Mouse (Mus musculus) MEL (cell line): Measurements from ENCODE around the gene Amn1. TPM values are rescaled to one million over a fixed set of nuclear protein-coding genes. Genes with fewer than 3 reads are reported as not detected.
A peak's percentile ranks its signal among the peaks of the same experiment; 100 is the strongest.

Experiments
- DNase-seq: peaks from one replicate; pipeline ENCODE4 v3.0.0; 2011; ENCODE audit warnings: low read depth, low spot score
- H3K27ac ChIP-seq: 2 replicates; pipeline ENCODE4 v1.5.1; 2012; ENCODE audit warnings: low read depth, mild to moderate bottlenecking, control low read depth, low read length, moderate library complexity; ENCODE audit not compliant: control insufficient read depth
- H3K27me3 ChIP-seq, 2 experiments: fragments of 150-350 bp in 1 of 2; sonication (generic) in 1 of 2; 2 replicates each; pipeline ENCODE4 v1.6.1; 2012; ENCODE audit warnings: low read length in 2 of 2, mild to moderate bottlenecking in 2 of 2, improper control_type of control experiment in 1 of 2, moderate library complexity in 1 of 2; ENCODE audit not compliant: insufficient read depth in 2 of 2, control insufficient read depth in 1 of 2
- H3K36me3 ChIP-seq, 2 experiments: 2 replicates each; pipeline ENCODE4 v1.6.1; 2012 to 2014; ENCODE audit warnings: low read length in 2 of 2, improper control_type of control experiment in 1 of 2, inconsistent platforms in 1 of 2, mild to moderate bottlenecking in 1 of 2; ENCODE audit not compliant: insufficient read depth in 2 of 2, control insufficient read depth in 1 of 2
- H3K4me1 ChIP-seq, 2 experiments: fragments of 150-350 bp in 1 of 2; sonication (generic) in 1 of 2; 2 replicates each; pipeline ENCODE4 v1.6.1; 2012; ENCODE audit warnings: low read length in 2 of 2, improper control_type of control experiment in 1 of 2, mild to moderate bottlenecking in 1 of 2; ENCODE audit not compliant: insufficient read depth in 2 of 2, control insufficient read depth in 1 of 2
- H3K4me3 ChIP-seq, 2 experiments: fragments of 150-350 bp in 1 of 2; sonication (generic) in 1 of 2; 2 replicates each; pipeline ENCODE4 v1.5.1; 2012; ENCODE audit warnings: low read depth in 2 of 2, low read length in 2 of 2, mild to moderate bottlenecking in 2 of 2, moderate library complexity in 2 of 2, control low read depth in 1 of 2, improper control_type of control experiment in 1 of 2; ENCODE audit not compliant: control insufficient read depth in 1 of 2, insufficient read depth in 1 of 2
- H3K79me2 ChIP-seq: 2 replicates; pipeline ENCODE4 v1.6.1; 2012; ENCODE audit warnings: mild to moderate bottlenecking, low read length, moderate library complexity; ENCODE audit not compliant: control insufficient read depth, poor library complexity, insufficient read depth
- H3K9ac ChIP-seq: 2 replicates; pipeline ENCODE4 v1.6.1; 2012; ENCODE audit warnings: low read depth, mild to moderate bottlenecking, control low read depth, low read length, moderate library complexity; ENCODE audit not compliant: control insufficient read depth, poor library complexity, severe bottlenecking
- H3K9me3 ChIP-seq: fragments of 150-350 bp; sonication (generic); replicated peaks from 2 replicates; pipeline ENCODE4 v1.6.1; 2012; ENCODE audit warnings: mild to moderate bottlenecking, low read length, improper control_type of control experiment, moderate library complexity; ENCODE audit not compliant: insufficient read depth
- BHLHE40 ChIP-seq: IDR thresholded peaks from 2 replicates; pipeline ENCODE4 v1.6.1; 2012; ENCODE audit warnings: low read depth, mild to moderate bottlenecking, inconsistent platforms, low read length, improper control_type of control experiment, borderline replicate concordance
- CHD2 ChIP-seq: IDR thresholded peaks from 2 replicates; pipeline ENCODE4 v1.6.1; 2011; ENCODE audit warnings: low read length, improper control_type of control experiment
- CTCF ChIP-seq, 3 experiments: IDR thresholded peaks in 2 of 3; conservative IDR thresholded peaks in 1 of 3; 2 replicates each; pipeline ENCODE4 v1.5.1; 2011 to 2012; ENCODE audit warnings: low read length in 3 of 3, low read depth in 2 of 3, mild to moderate bottlenecking in 2 of 3, improper control_type of control experiment in 1 of 3, inconsistent platforms in 1 of 3, mixed read lengths in 1 of 3, moderate library complexity in 1 of 3; ENCODE audit not compliant: control insufficient read depth in 1 of 3, insufficient read depth in 1 of 3, poor library complexity in 1 of 3, severe bottlenecking in 1 of 3
- E2F4 ChIP-seq: IDR thresholded peaks from 2 replicates; pipeline ENCODE4 v1.6.1; 2011; ENCODE audit warnings: low read depth, low read length, improper control_type of control experiment, borderline replicate concordance
- ELF1 ChIP-seq: IDR thresholded peaks from 2 replicates; pipeline ENCODE4 v1.6.1; 2014; ENCODE audit warnings: low read depth, mild to moderate bottlenecking, inconsistent platforms, low read length, improper control_type of control experiment, moderate library complexity
- EP300 ChIP-seq, 2 experiments: IDR thresholded peaks; 2 replicates each; pipeline ENCODE4 v1.6.1; 2011; ENCODE audit warnings: improper control_type of control experiment in 2 of 2, low read length in 2 of 2, low read depth in 1 of 2, mild to moderate bottlenecking in 1 of 2
- ETS1 ChIP-seq: IDR thresholded peaks from 2 replicates; pipeline ENCODE4 v1.6.1; 2012; ENCODE audit warnings: low read depth, mild to moderate bottlenecking, inconsistent platforms, low read length, improper control_type of control experiment, moderate library complexity
- GABPA ChIP-seq: IDR thresholded peaks from 2 replicates; pipeline ENCODE4 v1.6.1; 2012; ENCODE audit warnings: low read depth, mild to moderate bottlenecking, inconsistent platforms, low read length, improper control_type of control experiment, moderate library complexity
- GATA1 ChIP-seq: IDR thresholded peaks from 2 replicates; pipeline ENCODE4 v1.6.1; 2011; ENCODE audit warnings: low read depth, low read length, improper control_type of control experiment
- HCFC1 ChIP-seq: IDR thresholded peaks from 2 replicates; pipeline ENCODE4 v1.6.1; 2012; ENCODE audit warnings: low read depth, mild to moderate bottlenecking, inconsistent platforms, low read length, improper control_type of control experiment, moderate library complexity
- JUND ChIP-seq: IDR thresholded peaks from 2 replicates; pipeline ENCODE4 v1.6.1; 2011; ENCODE audit warnings: low read depth, mild to moderate bottlenecking, improper control_type of control experiment, low read length
- KAT2A ChIP-seq: conservative IDR thresholded peaks from 2 replicates; pipeline ENCODE4 v1.6.1; 2012; ENCODE audit warnings: low read depth, low read length, improper control_type of control experiment, inconsistent platforms
- MAFK ChIP-seq: IDR thresholded peaks from 2 replicates; pipeline ENCODE4 v1.6.1; 2011; ENCODE audit warnings: low read depth, mild to moderate bottlenecking, low read length, improper control_type of control experiment, borderline replicate concordance
- MAX ChIP-seq: IDR thresholded peaks from 2 replicates; pipeline ENCODE4 v1.6.1; 2011; ENCODE audit warnings: low read length, improper control_type of control experiment
- MAZ ChIP-seq: IDR thresholded peaks from 2 replicates; pipeline ENCODE4 v1.6.1; 2012; ENCODE audit warnings: low read depth, mild to moderate bottlenecking, inconsistent platforms, low read length, improper control_type of control experiment
- MEF2A ChIP-seq: IDR thresholded peaks from 2 replicates; pipeline ENCODE4 v1.6.1; 2014; ENCODE audit warnings: low read depth, mild to moderate bottlenecking, inconsistent platforms, low read length, improper control_type of control experiment; ENCODE audit not compliant: poor library complexity, insufficient replicate concordance, severe bottlenecking; ENCODE audit errors: extremely low read depth
- MXI1 ChIP-seq: IDR thresholded peaks from 2 replicates; pipeline ENCODE4 v1.6.1; 2011; ENCODE audit warnings: mild to moderate bottlenecking, low read depth, low read length, improper control_type of control experiment
- MYB ChIP-seq: IDR thresholded peaks from 2 replicates; pipeline ENCODE4 v1.6.1; 2011; ENCODE audit warnings: mild to moderate bottlenecking, low read depth, low read length, improper control_type of control experiment
- MYC ChIP-seq: IDR thresholded peaks from 2 replicates; pipeline ENCODE4 v1.6.1; 2011; ENCODE audit warnings: low read depth, mild to moderate bottlenecking, low read length, improper control_type of control experiment, moderate library complexity
- NELFE ChIP-seq: IDR thresholded peaks from 2 replicates; pipeline ENCODE4 v1.6.1; 2011; ENCODE audit warnings: low read depth, low read length, improper control_type of control experiment
- NRF1 ChIP-seq: IDR thresholded peaks from 2 replicates; pipeline ENCODE4 v1.6.1; 2014; ENCODE audit warnings: low read depth, mild to moderate bottlenecking, inconsistent platforms, low read length, improper control_type of control experiment, moderate library complexity; ENCODE audit not compliant: poor library complexity, insufficient read depth, severe bottlenecking
- POLR2A ChIP-seq, 2 experiments: IDR thresholded peaks; 2 replicates each; pipeline ENCODE4 v1.6.1; 2011 to 2012; ENCODE audit warnings: low read length in 2 of 2, mild to moderate bottlenecking in 2 of 2, control low read depth in 1 of 2, improper control_type of control experiment in 1 of 2, low read depth in 1 of 2, moderate library complexity in 1 of 2; ENCODE audit not compliant: control insufficient read depth in 1 of 2, insufficient read depth in 1 of 2, poor library complexity in 1 of 2
- POLR2AphosphoS2 ChIP-seq: IDR thresholded peaks from 2 replicates; pipeline ENCODE4 v1.6.1; 2011; ENCODE audit warnings: low read length, improper control_type of control experiment
- POLR2AphosphoS5 ChIP-seq: IDR thresholded peaks from 2 replicates; pipeline ENCODE4 v1.6.1; 2012; ENCODE audit warnings: low read depth, borderline replicate concordance, mild to moderate bottlenecking, inconsistent platforms, low read length, moderate library complexity, mixed read lengths
- RAD21 ChIP-seq: IDR thresholded peaks from 2 replicates; pipeline ENCODE4 v1.6.1; 2011; ENCODE audit warnings: mild to moderate bottlenecking, low read depth, low read length, improper control_type of control experiment
- RCOR1 ChIP-seq: IDR thresholded peaks from 2 replicates; pipeline ENCODE4 v1.6.1; 2012; ENCODE audit warnings: low read depth, mild to moderate bottlenecking, inconsistent platforms, low read length, improper control_type of control experiment
- SIN3A ChIP-seq: IDR thresholded peaks from 2 replicates; pipeline ENCODE4 v1.6.1; 2012; ENCODE audit warnings: low read length, improper control_type of control experiment, inconsistent platforms
- SMC3 ChIP-seq: IDR thresholded peaks from 2 replicates; pipeline ENCODE4 v1.6.1; 2011; ENCODE audit warnings: low read depth, low read length, improper control_type of control experiment
- TAL1 ChIP-seq: IDR thresholded peaks from 2 replicates; pipeline ENCODE4 v1.6.1; 2012; ENCODE audit warnings: mild to moderate bottlenecking, inconsistent platforms, low read length, moderate library complexity, mixed read lengths
- TBP ChIP-seq: IDR thresholded peaks from 2 replicates; pipeline ENCODE4 v1.8.0; 2011; ENCODE audit warnings: low read depth, low read length, improper control_type of control experiment
- TCF12 ChIP-seq: IDR thresholded peaks from 2 replicates; pipeline ENCODE4 v1.6.1; 2014; ENCODE audit warnings: low read depth, mild to moderate bottlenecking, inconsistent platforms, low read length, improper control_type of control experiment, moderate library complexity
- UBTF ChIP-seq: IDR thresholded peaks from 2 replicates; pipeline ENCODE4 v1.6.1; 2012; ENCODE audit warnings: low read depth, mild to moderate bottlenecking, inconsistent platforms, low read length, improper control_type of control experiment, moderate library complexity, borderline replicate concordance; ENCODE audit not compliant: insufficient read depth
- USF1 ChIP-seq: IDR thresholded peaks from 2 replicates; pipeline ENCODE4 v1.6.1; 2014; ENCODE audit warnings: low read depth, mild to moderate bottlenecking, inconsistent platforms, low read length, improper control_type of control experiment, moderate library complexity
- USF2 ChIP-seq, 2 experiments: IDR thresholded peaks; 2 replicates each; pipeline ENCODE4 v1.6.1; 2011 to 2012; ENCODE audit warnings: improper control_type of control experiment in 2 of 2, low read length in 2 of 2, borderline replicate concordance in 1 of 2, inconsistent platforms in 1 of 2, low read depth in 1 of 2, mild to moderate bottlenecking in 1 of 2; ENCODE audit not compliant: insufficient read depth in 1 of 2
- ZC3H11A ChIP-seq: IDR thresholded peaks from 2 replicates; pipeline ENCODE4 v1.6.1; 2012; ENCODE audit warnings: low read depth, mild to moderate bottlenecking, inconsistent platforms, low read length, improper control_type of control experiment
- ZKSCAN1 ChIP-seq: IDR thresholded peaks from 2 replicates; pipeline ENCODE4 v1.6.1; 2012; ENCODE audit warnings: low read depth, mild to moderate bottlenecking, inconsistent platforms, low read length, improper control_type of control experiment, moderate library complexity
- ZNF384 ChIP-seq: IDR thresholded peaks from 2 replicates; pipeline ENCODE4 v1.6.1; 2012; ENCODE audit warnings: low read depth, mild to moderate bottlenecking, inconsistent platforms, low read length, improper control_type of control experiment
- polyA plus RNA-seq, 2 experiments: library from polyadenylated mRNA; stranded (reverse) in 1 of 2; unstranded in 1 of 2; fragments of >175 nt in 1 of 2; fragments of >200 nt in 1 of 2; gene quantifications; 2 replicates each; pipeline versions ENCODE4 v1.2.1 to v1.2.4; 2012; ENCODE audit warnings: low replicate concordance in 2 of 2, low read depth in 1 of 2; ENCODE audit not compliant: insufficient read length in 2 of 2, insufficient read depth in 1 of 2, missing spikeins in 1 of 2
- total RNA-seq: library from RNA; depleted of rRNA; stranded (reverse); fragments of 300-350 nt; gene quantifications from 2 replicates; pipeline ENCODE4 v1.2.3, GENCODE M21; 2012

Amn1 gene
- total and polyA plus RNA-seq, 3 experiments: 2.7 TPM; not detected in 1

- Histone ChIP-seq H3K9ac (no peak overlapping the region), H3K9me3 (no peaks in the 10 kb centered on the region), H3K36me3 (peaks cover 10 to 33% of the 10 kb centered on the region in 2 experiments), H3K27me3 (no peaks in the 10 kb centered on the region), H3K4me1 (peaks cover 7 to 16% of the 10 kb centered on the region in 2 experiments), H3K4me3 (no peak overlapping the region), H3K79me2 (no peaks in the 10 kb centered on the region), H3K27ac (peak overlapping the region; percentile 72)
- peak; percentile 90 for DNase-seq
- TF ChIP-seq MEF2A (peak; percentile 81; the same call in 1 of the 2 replicates), ZNF384 (peak; percentile 96), NELFE (no peak), JUND (no peak), CHD2 (no peak; the same call in 1 of the 2 replicates), RAD21 (no peak), NRF1 (no peak), TAL1 (peak; percentile 92), POLR2A (IDR thresholded peaks at IDR 0.05; ENCODE audit: control insufficient read depth in 1 of 2, insufficient read depth in 1 of 2, low read depth in 1 of 2, low read length in 2 of 2, poor library complexity in 1 of 2) (no peak), EP300 (IDR thresholded peaks at IDR 0.05; ENCODE audit: low read depth in 1 of 2, low read length in 2 of 2) (peak; percentile 98 to 100), USF2 (IDR thresholded peaks at IDR 0.05; ENCODE audit: borderline replicate concordance in 1 of 2, insufficient read depth in 1 of 2, low read depth in 1 of 2, low read length in 2 of 2) (no peak), KAT2A (peak; percentile 27; the same call in 1 of the 2 replicates), GABPA (no peak), TBP (0 out of 2 replicates have a peak, but pooled peaks have one; percentile 36), BHLHE40 (peak; percentile 74), GATA1 (peak; percentile 100), ZC3H11A (no peak), MYB (0 out of 2 replicates have a peak, but pooled peaks have one; percentile 29), ETS1 (peak; percentile 96), SMC3 (no peak), ELF1 (0 out of 2 replicates have a peak, but pooled peaks have one; percentile 31), MYC (peak; percentile 67), UBTF (no peak), MAFK (peak; percentile 87), CTCF (IDR thresholded peaks at IDR 0.05 in 2 of 3, conservative IDR thresholded peaks at IDR 0.05 in 1 of 3; ENCODE audit: control insufficient read depth in 1 of 3, insufficient read depth in 1 of 3, low read depth in 2 of 3, low read length in 3 of 3, poor library complexity in 1 of 3, severe bottlenecking in 1 of 3) (no peak), POLR2AphosphoS5 (no peak), E2F4 (no peak), ZKSCAN1 (peak; percentile 67; the same call in 1 of the 2 replicates), USF1 (no peak), MAX (no peak), TCF12 (peak; percentile 99), MAZ (peak; percentile 60; the same call in 1 of the 2 replicates), HCFC1 (peak; percentile 67), MXI1 (peak; percentile 49; the same call in 1 of the 2 replicates), SIN3A (peak; percentile 91), RCOR1 (peak; percentile 99), POLR2AphosphoS2 (peak; percentile 70)
Observed at GRCm38 (mm10) chr6:149179064-149179463, 9.4 kb downstream of the Amn1 start.
